ENCODE assay signal across 35 mouse cellular contexts in genomic region chr4:63383474-63383873, GRCm38 (mm10). TPM values are rescaled to one million over a fixed set of nuclear protein-coding genes. Genes with fewer than 3 reads are reported as not detected.
A peak's percentile ranks its signal among the peaks of the same experiment; 100 is the strongest.
DNase-seq lines count a peak whose midpoint lies in the region; ATAC-seq and TF ChIP-seq lines count a peak whose summit lies in the region.
"Had no signal": no experiment of that assay in that cellular context is flagged by ENCODE, and none has a peak within 500 bp of the region (broad histone marks: within the 10 kb centered on the region; RNA-seq: fewer than 3 reads in every experiment).

No protein-coding gene starts in this region.

- no peaks in the 10 kb centered on the region for H3K79me2 ChIP-seq in heart, adult 2 months (replicated peaks; ENCODE audit: control insufficient read depth, insufficient read depth, low read length)

- H3K27me3 ChIP-seq in liver, embryonic 13.5 days, result no peaks in the 10 kb centered on the region
- H3K27me3 ChIP-seq in heart, adult 2 months (ENCODE audit: control insufficient read depth, insufficient read depth, low read length), result no peaks in the 10 kb centered on the region
- no peaks in the 10 kb centered on the region for H3K27me3 ChIP-seq in thymus, adult 2 months (ENCODE audit: control insufficient read depth, insufficient read depth, low read length)
- H3K27me3 ChIP-seq: CH12.LX; heart, embryonic 15.5 days; hindbrain, embryonic 15.5 days; intestine, embryonic 15.5 days; neural tube, embryonic 15.5 days had no signal

- H3K4me2 ChIP-seq in liver, embryonic 13.5 days, result 0 out of 2 replicates have a peak overlapping the region, but pooled peaks have one; percentile 59
- H3K4me2 ChIP-seq: heart, embryonic 15.5 days; hindbrain, embryonic 15.5 days; intestine, embryonic 15.5 days; neural tube, embryonic 15.5 days had no signal

- no peak overlapping the region for H3K4me3 ChIP-seq in liver, embryonic 13.5 days (replicated peaks)
- H3K4me3 ChIP-seq in heart, adult 2 months, result no peak overlapping the region
- no peak overlapping the region for H3K4me3 ChIP-seq in thymus, adult 2 months (ENCODE audit: control insufficient read depth, insufficient read depth, low read length)
- H3K4me3 ChIP-seq: embryonic facial prominence, embryonic 10.5 days; heart, embryonic 15.5 days; hindbrain, embryonic 15.5 days; intestine, embryonic 15.5 days; midbrain, embryonic 10.5 days; neural tube, embryonic 15.5 days had no signal

- peak overlapping the region; percentile 61 for H3K9ac ChIP-seq in liver, embryonic 13.5 days
- H3K9ac ChIP-seq in heart, adult 2 months (ENCODE audit: low read depth, low read length), result no peak overlapping the region
- H3K9ac ChIP-seq: forebrain, postnatal 0 days; heart, embryonic 15.5 days; hindbrain, embryonic 15.5 days; intestine, embryonic 15.5 days; neural tube, embryonic 15.5 days had no signal

- H3K9me3 ChIP-seq in liver, embryonic 13.5 days (replicated peaks), result no peaks in the 10 kb centered on the region
- H3K9me3 ChIP-seq: embryonic facial prominence, embryonic 10.5 days; heart, embryonic 15.5 days; hindbrain, embryonic 15.5 days; intestine, embryonic 15.5 days; midbrain, embryonic 10.5 days; neural tube, embryonic 15.5 days had no signal

- intact Hi-C loops in heart, adult 2 months (cut with DNase I), result no loop called here

- ATAC-seq in frontal cortex, adult (ENCODE audit: low TSS enrichment), result peak; percentile 27; the same call in 1 of the 2 replicates
- ATAC-seq in erythroblast, adult 5-6 weeks (replicated peaks; ENCODE audit: low FRiP score, poor library complexity, severe bottlenecking), result peak; percentile 60
- ATAC-seq in liver, embryonic 13.5 days (ENCODE audit: low read depth), result peak; percentile 27
- ATAC-seq in megakaryocyte-erythroid progenitor cell, adult 5-6 weeks (replicated peaks; ENCODE audit: low FRiP score, low TSS enrichment, poor library complexity, severe bottlenecking), result peak; percentile 72
- ATAC-seq: forebrain, postnatal 0 days; intestine, embryonic 15.5 days had no signal

- no peak for TF ChIP-seq POLR2A in heart, adult 2 months (IDR thresholded peaks at IDR 0.05; ENCODE audit: insufficient read depth, low read depth, low read length)
- TF ChIP-seq POLR2A in thymus, adult 2 months (IDR thresholded peaks at IDR 0.05; ENCODE audit: control insufficient read depth, extremely low read depth, insufficient read depth, low read length, poor library complexity), result no peak

- TF ChIP-seq CTCF in heart, adult 2 months (IDR thresholded peaks at IDR 0.05), result no peak
- TF ChIP-seq CTCF in thymus, adult 2 months (IDR thresholded peaks at IDR 0.05; ENCODE audit: borderline replicate concordance, control insufficient read depth, extremely low read depth, insufficient read depth, low read length, poor library complexity), result no peak

- peaks cover 60% of the 10 kb centered on the region for H3K4me1 ChIP-seq in liver, embryonic 13.5 days (replicated peaks)
- H3K4me1 ChIP-seq in heart, adult 2 months (ENCODE audit: control insufficient read depth, insufficient read depth, low read length), result no peaks in the 10 kb centered on the region
- peaks cover 33% of the 10 kb centered on the region for H3K4me1 ChIP-seq in thymus, adult 2 months (replicated peaks; ENCODE audit: control insufficient read depth, insufficient read depth, low read length)
- H3K4me1 ChIP-seq: embryonic facial prominence, embryonic 10.5 days; heart, embryonic 15.5 days; intestine, embryonic 15.5 days had no signal

- H3K27ac ChIP-seq in liver, embryonic 13.5 days, result peak overlapping the region; percentile 86
- H3K27ac ChIP-seq in heart, adult 2 months, result no peak overlapping the region
- no peak overlapping the region for H3K27ac ChIP-seq in thymus, adult 2 months (ENCODE audit: control insufficient read depth, insufficient read depth, low read length)
- H3K27ac ChIP-seq: embryonic facial prominence, embryonic 10.5 days; heart, embryonic 15.5 days; hindbrain, embryonic 15.5 days; intestine, embryonic 15.5 days; midbrain, embryonic 10.5 days; neural tube, embryonic 15.5 days had no signal

- peaks cover 38% of the 10 kb centered on the region for H3K36me3 ChIP-seq in liver, embryonic 13.5 days
- no peaks in the 10 kb centered on the region for H3K36me3 ChIP-seq in heart, adult 2 months (ENCODE audit: control insufficient read depth, insufficient read depth, low read length)
- H3K36me3 ChIP-seq in thymus, adult 2 months (ENCODE audit: control insufficient read depth, insufficient read depth, low read length), result peaks cover 57% of the 10 kb centered on the region
- H3K36me3 ChIP-seq: G1E had no signal

- TF ChIP-seq EP300 in heart, adult 2 months (IDR thresholded peaks at IDR 0.05; ENCODE audit: insufficient read depth, low read depth, low read length), result no peak

- no peak for DNase-seq in frontal cortex, postnatal 10 days (ENCODE audit: low spot score in 2 of 2)
- DNase-seq in liver, embryonic 13.5 days, result no peak
- DNase-seq in urinary bladder, postnatal 4 days (ENCODE audit: low spot score in 2 of 2), result no peak
- no peak for DNase-seq in heart, adult 2 months
- no peak for DNase-seq in thymus, adult 2 months
- DNase-seq: adrenal gland, adult 2 months; cerebellum, adult 2 months; forebrain, postnatal 0 days; heart, postnatal 36 days; kidney, adult 8-10 months; kidney, postnatal 10 days; lung, postnatal 4 days; right cerebral cortex, adult 18-20 months; right cerebral cortex, postnatal 4 days had no signal

- WGBS in liver, embryonic 13.5 days (ENCODE audit: insufficient replicate concordance), result 54% methylated on average over 12 of the region's 12 CpGs
- 82% methylated on average over 12 of the region's 12 CpGs for WGBS in heart, adult 2 months
- 93% methylated on average over 12 of the region's 12 CpGs for WGBS in thymus, adult 2 months

RNA-seq across cellular contexts. Expression of gene Akna, which starts 19.7 kb away (rescaled TPM):
- total RNA-seq in erythroblast, adult 5-6 weeks (2015; ENCODE audit: low replicate concordance), result 16.9 and 18.4 TPM in 2 replicates
- 8.2 and 9.5 TPM in 2 replicates for total RNA-seq in erythroblast, adult 5-6 weeks (2017; ENCODE audit: low replicate concordance)
- 3.0 and 3.8 TPM in 2 replicates for polyA plus RNA-seq in liver, embryonic 13.5 days (2015; fragmentation: Nextera tagmentation; extraction: Ambion mirVana)
- total RNA-seq in megakaryocyte-erythroid progenitor cell, adult 5-6 weeks (2014; fragmentation: Nextera tagmentation), result 29.6 and 30.1 TPM in 2 replicates
- total RNA-seq in megakaryocyte-erythroid progenitor cell, adult 5-6 weeks (2017), result 3.0 and 5.7 TPM in 2 replicates
- total RNA-seq in heart, adult 2 months (2021), result 1 to 10 TPM; 3.5 to 3.9 TPM
- 3.4 and 4.8 TPM in 2 replicates for polyA plus RNA-seq in heart, adult 2 months (2012; rRNA removed)
- 76.6 and 92.4 TPM in 2 replicates for polyA plus RNA-seq in thymus, adult 2 months (2012; rRNA removed)

RNA-seq across cellular contexts. Expression of gene Orm2, which starts 21.2 kb away (rescaled TPM):
- total RNA-seq in erythroblast, adult 5-6 weeks (2015; ENCODE audit: low replicate concordance), result not detected in 2 replicates
- total RNA-seq in erythroblast, adult 5-6 weeks (2017; ENCODE audit: low replicate concordance), result not detected in 2 replicates
- polyA plus RNA-seq in liver, embryonic 13.5 days (2015; fragmentation: Nextera tagmentation; extraction: Ambion mirVana), result not detected in 2 replicates
- total RNA-seq in megakaryocyte-erythroid progenitor cell, adult 5-6 weeks (2014; fragmentation: Nextera tagmentation), result not detected in 2 replicates
- total RNA-seq in megakaryocyte-erythroid progenitor cell, adult 5-6 weeks (2017), result not detected in 2 replicates
- total RNA-seq in heart, adult 2 months (2021), result not detected
- polyA plus RNA-seq in heart, adult 2 months (2012; rRNA removed), result 0.73 TPM in 1 of 2 replicates, not detected in the other
- 0.31 and 0.38 TPM in 2 replicates for polyA plus RNA-seq in thymus, adult 2 months (2012; rRNA removed)
- total RNA-seq: CH12.LX; forebrain, postnatal 0 days; G1E; gastrocnemius, postnatal 4 days; heart, postnatal 36 days; layer of hippocampus, postnatal 25 days; left cerebral cortex, postnatal 10 days; midbrain, postnatal 0 days had no signal
- polyA plus RNA-seq: cerebellum, adult 2 months; cortical plate, adult 2 months; embryonic facial prominence, embryonic 10.5 days; forebrain, embryonic 11.5 days; forebrain, postnatal 0 days; G1E; heart, embryonic 15.5 days; hindbrain, embryonic 15.5 days; intestine, embryonic 15.5 days; limb, embryonic 14.5 days; lung, embryonic 16.5 days; midbrain, embryonic 10.5 days; midbrain, postnatal 0 days; neural tube, embryonic 15.5 days; stomach, embryonic 16.5 days had no signal

RNA-seq across cellular contexts. Expression of gene Orm3, which starts 27.5 kb away (rescaled TPM):
- total RNA-seq in erythroblast, adult 5-6 weeks (2015; ENCODE audit: low replicate concordance), result not detected in 2 replicates
- not detected in 2 replicates for total RNA-seq in erythroblast, adult 5-6 weeks (2017; ENCODE audit: low replicate concordance)
- polyA plus RNA-seq in liver, embryonic 13.5 days (2015; fragmentation: Nextera tagmentation; extraction: Ambion mirVana), result not detected in 2 replicates
- not detected in 2 replicates for total RNA-seq in megakaryocyte-erythroid progenitor cell, adult 5-6 weeks (2014; fragmentation: Nextera tagmentation)
- not detected in 2 replicates for total RNA-seq in megakaryocyte-erythroid progenitor cell, adult 5-6 weeks (2017)
- 1 to 10 TPM; 2.7 to 3.6 TPM for total RNA-seq in heart, adult 2 months (2021)
- polyA plus RNA-seq in heart, adult 2 months (2012; rRNA removed), result 0.41 TPM in 1 of 2 replicates, not detected in the other
- polyA plus RNA-seq in thymus, adult 2 months (2012; rRNA removed), result 0.18 and 0.28 TPM in 2 replicates
- total RNA-seq: CH12.LX; forebrain, postnatal 0 days; G1E; gastrocnemius, adult 18-20 months; gastrocnemius, postnatal 4 days; layer of hippocampus, postnatal 25 days; left cerebral cortex, postnatal 10 days; midbrain, postnatal 0 days had no signal
- polyA plus RNA-seq: cerebellum, adult 2 months; cortical plate, adult 2 months; embryonic facial prominence, embryonic 10.5 days; forebrain, embryonic 11.5 days; forebrain, postnatal 0 days; G1E; heart, embryonic 15.5 days; hindbrain, embryonic 15.5 days; intestine, embryonic 15.5 days; limb, embryonic 14.5 days; lung, embryonic 16.5 days; midbrain, embryonic 10.5 days; midbrain, postnatal 0 days; neural tube, embryonic 15.5 days; stomach, embryonic 16.5 days had no signal

RNA-seq across cellular contexts. Expression of gene Orm1, which starts 39.1 kb away (rescaled TPM):
- 26.3 TPM in 1 of 2 replicates, not detected in the other for total RNA-seq in erythroblast, adult 5-6 weeks (2015; ENCODE audit: low replicate concordance)
- total RNA-seq in erythroblast, adult 5-6 weeks (2017; ENCODE audit: low replicate concordance), result 14.8 and 18.0 TPM in 2 replicates
- not detected in 2 replicates for polyA plus RNA-seq in liver, embryonic 13.5 days (2015; fragmentation: Nextera tagmentation; extraction: Ambion mirVana)
- not detected in 2 replicates for total RNA-seq in megakaryocyte-erythroid progenitor cell, adult 5-6 weeks (2014; fragmentation: Nextera tagmentation)
- 5.1 TPM in 1 of 2 replicates, not detected in the other for total RNA-seq in megakaryocyte-erythroid progenitor cell, adult 5-6 weeks (2017)
- under 1 TPM; 0.41 to 0.65 TPM for total RNA-seq in heart, adult 2 months (2021)
- polyA plus RNA-seq in heart, adult 2 months (2012; rRNA removed), result 3.0 and 4.2 TPM in 2 replicates
- 3.5 and 5.3 TPM in 2 replicates for polyA plus RNA-seq in thymus, adult 2 months (2012; rRNA removed)
- total RNA-seq: CH12.LX; forebrain, postnatal 0 days; G1E; layer of hippocampus, postnatal 25 days; left cerebral cortex, postnatal 10 days; midbrain, postnatal 0 days had no signal
- polyA plus RNA-seq: cerebellum, adult 2 months; cortical plate, adult 2 months; embryonic facial prominence, embryonic 10.5 days; forebrain, embryonic 11.5 days; forebrain, postnatal 0 days; G1E; heart, embryonic 15.5 days; hindbrain, embryonic 15.5 days; intestine, embryonic 15.5 days; lung, embryonic 16.5 days; midbrain, embryonic 10.5 days; midbrain, postnatal 0 days; neural tube, embryonic 15.5 days had no signal
